Mouse (Mus musculus) kidney, embryonic 15.5 days (tissue): ENCODE results near the gene Ncoa1. TPM values are rescaled to one million over a fixed set of nuclear protein-coding genes. Genes with fewer than 3 reads are reported as not detected.

ENCODE experiments used
- ATAC-seq: fragments of 200-750 bp; cut with Nextera tagmentation; replicated peaks from 2 replicates; pipeline ENCODE4 v1.8.0; 2017; ENCODE audit warnings: moderate TSS enrichment; ENCODE audit not compliant: low FRiP score
- H3K27ac ChIP-seq: fragments of 300-500 bp; sonication (generic); 2 replicates; pipeline ENCODE4 v1.5.1; 2015; ENCODE audit warnings: mild to moderate bottlenecking, inconsistent platforms
- H3K27me3 ChIP-seq: fragments of 300-500 bp; sonication (generic); 2 replicates; pipeline ENCODE4 v1.6.1; 2015; ENCODE audit warnings: inconsistent platforms
- H3K36me3 ChIP-seq: fragments of 300-500 bp; sonication (generic); 2 replicates; pipeline ENCODE4 v1.6.1; 2015; ENCODE audit warnings: inconsistent platforms
- H3K4me1 ChIP-seq: fragments of 300-500 bp; sonication (generic); 2 replicates; pipeline ENCODE4 v1.6.1; 2015; ENCODE audit warnings: inconsistent platforms
- H3K4me2 ChIP-seq: fragments of 300-500 bp; sonication (generic); 2 replicates; pipeline ENCODE4 v1.6.1; 2015; ENCODE audit warnings: moderate library complexity, mild to moderate bottlenecking, inconsistent platforms
- H3K4me3 ChIP-seq: fragments of 300-500 bp; sonication (generic); replicated peaks from 2 replicates; pipeline ENCODE4 v1.5.1; 2015; ENCODE audit warnings: mild to moderate bottlenecking, inconsistent platforms
- H3K9ac ChIP-seq: fragments of 300-500 bp; sonication (generic); 2 replicates; pipeline ENCODE4 v1.6.1; 2015; ENCODE audit warnings: mild to moderate bottlenecking, inconsistent platforms
- H3K9me3 ChIP-seq: fragments of 300-500 bp; sonication (generic); replicated peaks from 2 replicates; pipeline ENCODE4 v1.6.1; 2016; ENCODE audit warnings: inconsistent platforms
- WGBS: fragments of 180-500 bp; shearing (Covaris S2); methylation state at CpG from one replicate; pipeline ENCODE4 v1.1.7; 2015; ENCODE audit warnings: mixed read lengths; 5-methylcytosine and 5-hydroxymethylcytosine counted together
- polyA plus RNA-seq: library from polyadenylated mRNA; unstranded; fragments of >200 nt; fragmentation: Nextera tagmentation; extraction: Ambion mirVana; gene quantifications from 2 replicates; pipeline ENCODE4 v1.2.1, GENCODE M21; 2015

Gene Ncoa1
- polyA plus RNA-seq: 5.4 and 6.9 TPM in 2 replicates

DNA sequence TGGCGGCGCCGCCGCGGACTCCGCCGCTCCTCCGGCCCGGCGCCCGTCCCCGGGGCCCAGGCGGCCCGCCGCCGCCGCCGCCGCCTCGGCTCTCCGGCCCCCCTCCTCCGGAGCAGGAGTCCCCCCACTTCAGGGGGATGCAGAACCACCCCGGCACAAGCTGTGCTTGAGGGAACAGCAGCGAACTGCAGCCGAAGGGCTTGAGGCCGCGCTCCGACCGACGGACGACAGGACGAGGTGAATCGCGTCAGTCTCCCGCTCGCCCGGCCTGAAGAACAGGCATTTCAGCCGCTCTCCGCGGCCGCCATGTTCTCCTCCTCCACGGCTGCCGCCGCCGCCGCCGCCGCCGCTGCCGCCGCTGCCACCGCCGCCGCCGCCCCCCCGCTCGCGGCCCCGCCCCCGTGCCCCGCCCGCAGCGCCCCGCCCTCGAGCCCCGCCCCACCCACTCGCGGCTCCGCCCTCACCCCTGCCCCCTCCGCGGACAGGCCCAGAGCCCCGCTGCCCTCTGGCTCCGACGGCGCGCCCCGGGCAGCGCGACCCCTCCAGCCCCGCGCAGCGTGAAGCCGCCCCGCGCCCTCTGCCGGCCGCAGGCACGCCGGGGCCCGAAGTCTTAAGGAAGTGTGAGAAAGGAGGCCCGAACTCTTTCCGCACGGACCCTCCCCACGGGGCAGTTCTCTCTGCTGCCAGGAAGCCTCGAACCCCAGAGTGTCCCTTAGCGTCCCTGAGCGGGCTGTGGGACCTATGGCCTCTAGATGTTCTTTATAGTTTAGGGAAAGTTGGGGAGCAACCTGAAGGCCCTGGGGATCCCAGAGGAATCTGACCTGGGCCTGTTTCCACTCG lies at the start of gene Ncoa1:
Gene Ncoa1, minus strand, starts transcription at position 351 of the 840 bp plus-strand sequence.
- peak; percentile 89 for ATAC-seq
- WGBS: 2% methylated on average over 71 of the region's 98 CpGs

GRCm38 (mm10) chr12:4524546-4524945 lies 47.6 kb upstream of the Ncoa1 start:
- H3K9me3 ChIP-seq: no peaks in the 10 kb centered on the region
- no peaks in the 10 kb centered on the region for H3K36me3 ChIP-seq
- 37% methylated on average over 7 of the region's 7 CpGs for WGBS
- peaks cover 21% of the 10 kb centered on the region for H3K4me1 ChIP-seq
- no peak overlapping the region for H3K9ac ChIP-seq
- H3K27ac ChIP-seq: no peak overlapping the region
- no peak overlapping the region for H3K4me3 ChIP-seq
- H3K4me2 ChIP-seq: no peak overlapping the region
- no peak for ATAC-seq
- no peaks in the 10 kb centered on the region for H3K27me3 ChIP-seq

More for the DNA sequence above, at the start of gene Ncoa1:
- H3K9me3 ChIP-seq: no peaks in the 10 kb centered on the region
- peak within 1 kb of the TSS; percentile 97 for H3K4me3 ChIP-seq
- H3K9ac ChIP-seq: peak within 1 kb of the TSS; percentile 87
- peak within 1 kb of the TSS; percentile 91 for H3K4me2 ChIP-seq
- peak within 1 kb of the TSS; percentile 94 for H3K27ac ChIP-seq
- no peaks in the 10 kb centered on the region for H3K36me3 ChIP-seq
- no peaks in the 10 kb centered on the region; the same call in 1 of the 2 replicates for H3K27me3 ChIP-seq
- H3K4me1 ChIP-seq: peaks cover 19% of the 10 kb centered on the region

- 44% methylated on average over 9 of the region's 9 CpGs for WGBS
- Histone ChIP-seq H3K4me1 (peaks cover 26% of the 10 kb centered on the region), H3K27me3 (no peaks in the 10 kb centered on the region), H3K4me2 (peak overlapping the region; percentile 50), H3K9me3 (no peaks in the 10 kb centered on the region), H3K4me3 (no peak overlapping the region), H3K27ac (peak overlapping the region; percentile 77), H3K9ac (no peak overlapping the region), H3K36me3 (no peaks in the 10 kb centered on the region)
- ATAC-seq: no peak
These were observed 46.8 kb upstream of the Ncoa1 start for GRCm38 (mm10) chr12:4523688-4524298.

DNA sequence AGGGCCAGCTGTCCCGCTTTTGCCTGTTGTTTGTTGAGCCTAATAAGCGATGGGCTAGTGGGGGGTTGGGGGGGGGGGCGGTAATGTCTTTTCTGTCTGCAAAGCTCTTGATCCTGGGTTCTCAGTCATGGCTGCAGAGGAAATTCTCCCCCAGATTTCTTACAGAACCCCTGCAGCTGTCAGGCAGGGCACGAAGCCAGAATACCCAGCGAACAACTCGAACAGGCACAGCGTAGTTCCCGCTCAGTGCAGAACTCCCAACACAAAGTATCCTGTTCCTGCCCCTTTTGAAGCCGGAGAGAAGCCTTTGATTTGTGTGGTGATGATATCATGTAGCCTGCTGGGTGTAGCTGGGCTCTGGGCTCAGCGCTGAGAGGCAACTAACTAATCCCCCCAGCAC lies 46.2 kb upstream of the Ncoa1 start:
- peaks cover 29% of the 10 kb centered on the region for H3K4me1 ChIP-seq
- ATAC-seq: peak; percentile 86
- H3K9ac ChIP-seq: 0 out of 2 replicates have a peak overlapping the region, but pooled peaks have one; percentile 14
- no peak overlapping the region for H3K4me3 ChIP-seq
- 5% methylated on average over 10 of the region's 10 CpGs for WGBS
- no peaks in the 10 kb centered on the region for H3K9me3 ChIP-seq
- H3K27ac ChIP-seq: peak overlapping the region; percentile 77
- H3K36me3 ChIP-seq: no peaks in the 10 kb centered on the region
- H3K27me3 ChIP-seq: no peaks in the 10 kb centered on the region
- peak overlapping the region; percentile 50 for H3K4me2 ChIP-seq

GRCm38 (mm10) chr12:4518957-4519356 lies 42.0 kb upstream of the Ncoa1 start:
- Histone ChIP-seq H3K27me3 (no peaks in the 10 kb centered on the region), H3K9ac (no peak overlapping the region), H3K9me3 (no peaks in the 10 kb centered on the region), H3K4me3 (no peak overlapping the region; the same call in 1 of the 2 replicates), H3K27ac (peak overlapping the region; percentile 48), H3K36me3 (no peaks in the 10 kb centered on the region), H3K4me1 (peaks cover 21% of the 10 kb centered on the region), H3K4me2 (peak overlapping the region; percentile 45; the same call in 1 of the 2 replicates)
- ATAC-seq: no peak; the same call in 1 of the 2 replicates
- WGBS: 42% methylated on average over 11 of the region's 11 CpGs

DNA sequence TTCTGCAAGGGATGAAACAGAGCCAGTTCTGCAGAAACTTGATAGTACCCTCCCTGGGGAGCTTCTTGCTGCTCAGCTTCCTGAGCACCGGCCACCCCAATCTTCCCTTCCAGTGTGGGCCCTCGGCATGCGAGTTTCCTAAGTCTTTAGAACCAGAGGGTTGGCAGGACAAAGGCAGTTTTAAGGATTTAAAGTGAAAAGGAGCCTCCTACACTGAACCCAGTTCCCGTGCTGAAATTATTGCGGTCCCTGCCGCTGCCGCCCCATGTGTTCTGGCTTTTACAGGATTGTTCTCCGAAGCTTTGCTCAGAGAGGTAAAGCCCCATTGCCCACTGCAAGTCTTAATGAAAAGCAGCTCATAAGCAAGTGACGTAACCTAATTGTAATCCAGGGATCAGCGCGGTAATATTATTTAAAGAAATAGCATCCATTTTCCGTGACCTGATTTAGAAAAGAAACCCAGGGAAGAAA lies 32.6 kb upstream of the Ncoa1 start:
- Histone ChIP-seq H3K36me3 (no peaks in the 10 kb centered on the region), H3K4me3 (peak overlapping the region; percentile 11; the same call in 1 of the 2 replicates), H3K4me2 (peak overlapping the region; percentile 35), H3K4me1 (peaks cover 5% of the 10 kb centered on the region; the same call in 1 of the 2 replicates), H3K27me3 (no peaks in the 10 kb centered on the region), H3K9ac (no peak overlapping the region), H3K27ac (peak overlapping the region; percentile 72), H3K9me3 (no peaks in the 10 kb centered on the region)
- 48% methylated on average over 12 of the region's 12 CpGs for WGBS
- 0 out of 2 replicates have a peak, but pooled peaks have one; percentile 52 for ATAC-seq

DNA sequence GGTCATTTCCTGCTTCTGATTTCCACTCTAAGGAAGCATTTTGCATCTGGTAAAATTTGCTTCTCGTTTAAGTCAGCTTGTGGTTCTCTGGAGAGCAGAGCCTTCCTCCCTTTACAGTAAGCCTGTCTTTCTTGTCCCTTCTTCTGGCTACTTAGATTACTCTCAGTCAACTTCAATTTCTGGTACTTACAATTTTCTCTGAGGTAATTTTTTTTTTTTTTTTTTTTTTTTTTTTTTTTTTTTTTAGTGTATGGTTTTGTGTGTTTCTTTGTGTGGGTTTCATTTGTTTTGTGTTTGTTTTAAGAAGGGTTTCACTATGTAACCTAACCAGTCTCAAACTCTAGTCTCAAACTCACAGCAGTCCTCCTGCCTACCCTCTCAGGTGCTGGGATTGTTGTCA lies 31.2 kb upstream of the Ncoa1 start:
- ATAC-seq: no peak
- no peaks in the 10 kb centered on the region for H3K9me3 ChIP-seq
- H3K4me1 ChIP-seq: peaks cover 5% of the 10 kb centered on the region; the same call in 1 of the 2 replicates
- H3K27me3 ChIP-seq: no peaks in the 10 kb centered on the region
- no peaks in the 10 kb centered on the region for H3K36me3 ChIP-seq
- WGBS: 50% methylated on average over 1 of the region's 1 CpGs
- H3K4me2 ChIP-seq: no peak overlapping the region
- H3K4me3 ChIP-seq: no peak overlapping the region
- no peak overlapping the region for H3K9ac ChIP-seq
- H3K27ac ChIP-seq: no peak overlapping the region

GRCm38 (mm10) chr12:4507461-4507860 lies 30.5 kb upstream of the Ncoa1 start:
- no peak overlapping the region for H3K9ac ChIP-seq
- no peak for ATAC-seq
- no peaks in the 10 kb centered on the region for H3K36me3 ChIP-seq
- 29% methylated on average over 6 of the region's 6 CpGs for WGBS
- H3K4me2 ChIP-seq: no peak overlapping the region
- H3K9me3 ChIP-seq: no peaks in the 10 kb centered on the region
- H3K4me3 ChIP-seq: no peak overlapping the region
- H3K27me3 ChIP-seq: no peaks in the 10 kb centered on the region
- no peak overlapping the region for H3K27ac ChIP-seq
- peaks cover 5% of the 10 kb centered on the region; the same call in 1 of the 2 replicates for H3K4me1 ChIP-seq

DNA sequence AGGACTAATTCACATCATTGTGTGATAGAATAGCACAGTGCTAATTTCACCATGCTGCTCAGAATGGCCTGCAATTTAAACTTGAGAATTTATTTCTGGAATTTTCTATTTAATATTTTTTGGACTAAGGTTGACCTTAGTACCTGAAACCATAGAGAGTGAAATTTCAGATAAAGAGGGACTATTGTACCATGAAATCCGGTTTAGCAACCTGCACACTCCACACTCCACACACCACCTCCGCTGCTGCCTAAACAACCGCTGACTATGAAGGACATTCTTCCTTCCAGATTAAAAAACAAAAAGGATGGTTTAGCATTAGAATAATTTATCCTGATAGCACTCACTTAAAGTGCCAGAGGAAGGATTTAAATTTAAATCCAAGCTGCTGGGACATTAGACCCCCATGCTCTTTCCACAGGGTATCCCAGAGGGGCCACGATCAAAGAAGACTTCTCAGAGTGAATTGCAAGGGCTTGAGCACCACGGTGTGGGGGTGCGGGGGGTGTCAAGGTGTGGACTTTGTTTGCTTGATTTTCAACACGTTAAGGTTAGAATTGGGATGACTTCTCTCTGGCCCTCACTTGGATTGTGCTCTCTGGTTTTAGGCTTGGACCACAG lies 29.9 kb upstream of the Ncoa1 start:
- Histone ChIP-seq H3K9me3 (no peaks in the 10 kb centered on the region), H3K27ac (no peak overlapping the region), H3K36me3 (no peaks in the 10 kb centered on the region), H3K9ac (no peak overlapping the region), H3K4me2 (no peak overlapping the region), H3K27me3 (no peaks in the 10 kb centered on the region), H3K4me3 (no peak overlapping the region), H3K4me1 (peaks cover 5% of the 10 kb centered on the region; the same call in 1 of the 2 replicates)
- ATAC-seq: no peak
- 38% methylated on average over 7 of the region's 7 CpGs for WGBS

GRCm38 (mm10) chr12:4505298-4505697 lies 28.3 kb upstream of the Ncoa1 start:
- ATAC-seq: no peak
- peaks cover 5% of the 10 kb centered on the region; the same call in 1 of the 2 replicates for H3K4me1 ChIP-seq
- H3K36me3 ChIP-seq: no peaks in the 10 kb centered on the region
- no peak overlapping the region for H3K27ac ChIP-seq
- H3K27me3 ChIP-seq: no peaks in the 10 kb centered on the region
- no peaks in the 10 kb centered on the region for H3K9me3 ChIP-seq
- 81% methylated on average over 6 of the region's 6 CpGs for WGBS
- no peak overlapping the region for H3K4me2 ChIP-seq
- no peak overlapping the region for H3K4me3 ChIP-seq
- no peak overlapping the region for H3K9ac ChIP-seq

- no peak for ATAC-seq
- Histone ChIP-seq H3K4me3 (no peak overlapping the region), H3K4me2 (no peak overlapping the region), H3K9me3 (no peaks in the 10 kb centered on the region), H3K27ac (no peak overlapping the region), H3K9ac (no peak overlapping the region), H3K27me3 (no peaks in the 10 kb centered on the region), H3K4me1 (no peaks in the 10 kb centered on the region; the same call in 1 of the 2 replicates), H3K36me3 (no peaks in the 10 kb centered on the region)
- WGBS: 68% methylated on average over 2 of the region's 2 CpGs
These were observed 26.8 kb upstream of the Ncoa1 start for GRCm38 (mm10) chr12:4503673-4504326.
